Mouse (Mus musculus): Measurements from ENCODE around the gene Dpm3.

Dpm3 gene

GRCm38 (mm10) chr3:89293247-89293918, 34.2 kb downstream of the Dpm3 start:
- in situ Hi-C loops (cut with MseI, MboI): loop anchor here (5.0 to 10.0 kb wide), 2 partner anchors 41 to 49 kb away; partner anchors contain the start of genes Krtcap2 (in 1 of the 2) and Trim46 (in 1 of the 2)

GRCm38 (mm10) chr3:89294195-89294594, 35.0 kb downstream of the Dpm3 start:
- in situ Hi-C loops (cut with MseI, MboI): loop anchor here (5.0 to 10.0 kb wide), 2 partner anchors 42 to 49 kb away; partner anchors contain the start of genes Krtcap2 (in 1 of the 2) and Trim46 (in 1 of the 2)

GRCm38 (mm10) chr3:89295685-89296230, 36.6 kb downstream of the Dpm3 start:
- in situ Hi-C loops (cut with MseI, MboI): loop anchor here in 1 of 2 experiments (10.0 kb wide), 1 partner anchor 51 kb away; the partner anchor contains the start of genes Krtcap2 and Trim46

- in situ Hi-C loops (cut with MseI, MboI): loop anchor here in 1 of 2 experiments (10.0 kb wide), 1 partner anchor 52 kb away; the partner anchor contains the start of genes Krtcap2 and Trim46
Measured at GRCm38 (mm10) chr3:89296761-89297396, 37.7 kb downstream of the Dpm3 start.

- in situ Hi-C loops (cut with MseI, MboI): loop anchor here in 1 of 2 experiments (10.0 kb wide), 1 partner anchor 54 kb away; the partner anchor contains the start of genes Krtcap2 and Trim46
Measured at GRCm38 (mm10) chr3:89298908-89299307, 39.8 kb downstream of the Dpm3 start.

- in situ Hi-C loops (cut with MseI, MboI): loop anchor here in 1 of 2 experiments (10.0 kb wide), 1 partner anchor 55 kb away; the partner anchor contains the start of genes Krtcap2 and Trim46
Measured at GRCm38 (mm10) chr3:89299499-89299898, 40.3 kb downstream of the Dpm3 start.

- in situ Hi-C loops (cut with MseI, MboI): no loop called here
Measured at GRCm38 (mm10) chr3:89300071-89300470, 40.9 kb downstream of the Dpm3 start.

- in situ Hi-C loops (cut with MseI, MboI): no loop called here
Measured at GRCm38 (mm10) chr3:89300514-89300913, 41.4 kb downstream of the Dpm3 start.

- in situ Hi-C loops (cut with MseI, MboI): no loop called here
Measured at GRCm38 (mm10) chr3:89304440-89304839, 45.3 kb downstream of the Dpm3 start.

- in situ Hi-C loops (cut with MseI, MboI): no loop called here
Measured at GRCm38 (mm10) chr3:89305105-89305504, 45.9 kb downstream of the Dpm3 start.

- in situ Hi-C loops (cut with MseI, MboI): no loop called here
Measured at GRCm38 (mm10) chr3:89305551-89306325, 46.6 kb downstream of the Dpm3 start.

- in situ Hi-C loops (cut with MseI, MboI): no loop called here
Measured at GRCm38 (mm10) chr3:89308089-89308488, 48.9 kb downstream of the Dpm3 start.

GRCm38 (mm10) chr3:89314340-89314739, 55.2 kb downstream of the Dpm3 start:
- in situ Hi-C loops (cut with MseI, MboI): no loop called here

- in situ Hi-C loops (cut with MseI, MboI): no loop called here
Measured at GRCm38 (mm10) chr3:89314791-89315190, 55.6 kb downstream of the Dpm3 start.

- in situ Hi-C loops (cut with MseI, MboI): no loop called here
Measured at GRCm38 (mm10) chr3:89315195-89315929, 56.2 kb downstream of the Dpm3 start.

- in situ Hi-C loops (cut with MseI, MboI): no loop called here
Measured at GRCm38 (mm10) chr3:89315930-89316831, 57.0 kb downstream of the Dpm3 start.

All from mouse trophoblast stem cell (cell line).